Mouse (Mus musculus) embryonic facial prominence, embryonic 11.5 days (tissue): ENCODE data around the gene Polr2e. TPM values are rescaled to one million over a fixed set of nuclear protein-coding genes. Genes with fewer than 3 reads are reported as not detected.

Experiments used
- ATAC-seq: fragments of 200-750 bp; cut with Nextera tagmentation; replicated peaks from 2 replicates; pipeline ENCODE4 v1.8.0; 2017; ENCODE audit warnings: low read depth; ENCODE audit not compliant: insufficient number of reproducible peaks, low FRiP score, low TSS enrichment
- DNase-seq: peaks from one replicate; pipeline ENCODE4 v3.0.0-alpha.2; 2015; ENCODE audit warnings: low spot score
- H3K27ac ChIP-seq: fragments of 300-500 bp; sonication (generic); replicated peaks from 2 replicates; pipeline ENCODE4 v1.5.1; 2014; ENCODE audit warnings: mild to moderate bottlenecking, low read depth, low read length, control low read depth
- H3K27me3 ChIP-seq: fragments of 300-500 bp; sonication (generic); 2 replicates; pipeline ENCODE4 v1.6.1; 2014; ENCODE audit warnings: mild to moderate bottlenecking, low read length, moderate library complexity, mixed read lengths; ENCODE audit not compliant: control insufficient read depth, insufficient read depth
- H3K36me3 ChIP-seq: fragments of 300-500 bp; sonication (generic); replicated peaks from 2 replicates; pipeline ENCODE4 v1.6.1; 2014; ENCODE audit warnings: low read depth, mild to moderate bottlenecking, low read length, moderate library complexity, mixed read lengths; ENCODE audit not compliant: control insufficient read depth, insufficient read depth
- H3K4me1 ChIP-seq: fragments of 300-500 bp; sonication (generic); 2 replicates; pipeline ENCODE4 v1.6.1; 2014; ENCODE audit warnings: low read length, mixed read lengths; ENCODE audit not compliant: control insufficient read depth, insufficient read depth
- H3K4me2 ChIP-seq: fragments of 300-500 bp; sonication (generic); 2 replicates; pipeline ENCODE4 v1.6.1; 2014; ENCODE audit warnings: low read depth, mild to moderate bottlenecking, control low read depth, low read length, moderate library complexity
- H3K4me3 ChIP-seq: fragments of 300-500 bp; sonication (generic); 2 replicates; pipeline ENCODE4 v1.5.1; 2014; ENCODE audit warnings: low read depth, low read length, control low read depth
- H3K9ac ChIP-seq: fragments of 300-500 bp; sonication (generic); replicated peaks from 2 replicates; pipeline ENCODE4 v1.6.1; 2014; ENCODE audit warnings: mild to moderate bottlenecking, control low read depth, low read length
- H3K9me3 ChIP-seq: fragments of 300-500 bp; sonication (generic); replicated peaks from 2 replicates; pipeline ENCODE4 v1.6.1; 2016; ENCODE audit warnings: mild to moderate bottlenecking, low read length, inconsistent platforms, mixed read lengths; ENCODE audit not compliant: control insufficient read depth
- WGBS: fragments of 180-500 bp; shearing (Covaris S2); extraction: QIAGEN DNeasy Blood & Tissue Kit; methylation state at CpG from one replicate; pipeline ENCODE4 v1.1.7; 2014; 5-methylcytosine and 5-hydroxymethylcytosine counted together
- polyA plus RNA-seq: library from polyadenylated mRNA; unstranded; fragments of >200 nt; fragmentation: Nextera tagmentation; extraction: Ambion mirVana; gene quantifications from 2 replicates; pipeline ENCODE4 v1.2.1, GENCODE M21; 2014

The Polr2e gene
- polyA plus RNA-seq, 1 experiment from 2014 or later, result 266 TPM

GRCm38 (mm10) chr10:80069948-80070450 is 30.4 kb upstream of the Polr2e start:
- ATAC-seq, result no peak
- H3K4me3 ChIP-seq, result no peak overlapping the region
- WGBS, result 94% methylated on average over 4 of the region's 4 CpGs

DNA sequence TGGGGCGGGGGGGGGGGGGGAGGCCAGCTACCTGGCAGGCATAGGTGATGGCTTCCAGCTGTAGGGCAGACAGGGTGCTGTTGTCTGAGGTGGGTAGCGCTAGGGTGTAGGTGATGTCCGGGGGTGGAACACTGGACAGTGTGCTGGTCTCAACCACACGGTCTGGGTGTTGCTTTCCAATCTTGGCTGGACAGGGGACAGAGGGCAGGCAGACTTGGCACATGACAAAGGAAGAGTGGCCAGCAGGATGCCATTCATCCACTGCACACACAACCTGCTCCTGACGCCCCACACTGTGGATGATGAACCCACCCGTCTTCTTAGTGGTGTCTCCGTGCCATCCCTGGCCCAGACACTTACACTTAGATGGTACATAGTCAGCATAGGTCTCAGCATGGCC is 29.7 kb upstream of the Polr2e start:
- H3K4me3 ChIP-seq, result no peak overlapping the region
- no peaks in the 10 kb centered on the region; the same call in none of the 2 replicates for H3K4me1 ChIP-seq
- DNase-seq (no peak), ATAC-seq (no peak)
- H3K9ac ChIP-seq, result no peak overlapping the region
- no peaks in the 10 kb centered on the region for H3K27me3 ChIP-seq
- H3K36me3 ChIP-seq, result no peaks in the 10 kb centered on the region
- H3K9me3 ChIP-seq, result no peaks in the 10 kb centered on the region
- H3K4me2 ChIP-seq, result no peak overlapping the region
- no peak overlapping the region for H3K27ac ChIP-seq
- WGBS, result 98% methylated on average over 6 of the region's 7 CpGs

More at GRCm38 (mm10) chr10:80069948-80070450, 30.4 kb upstream of the Polr2e start:
- Histone ChIP-seq H3K4me1 (no peaks in the 10 kb centered on the region; the same call in none of the 2 replicates), H3K36me3 (no peaks in the 10 kb centered on the region), H3K9ac (no peak overlapping the region), H3K27me3 (no peaks in the 10 kb centered on the region), H3K4me2 (no peak overlapping the region), H3K27ac (no peak overlapping the region), H3K9me3 (no peaks in the 10 kb centered on the region)
- DNase-seq, result no peak

- H3K27me3 ChIP-seq, result no peaks in the 10 kb centered on the region
- H3K9me3 ChIP-seq, result no peaks in the 10 kb centered on the region
- no peak overlapping the region for H3K4me3 ChIP-seq
- no peak overlapping the region for H3K27ac ChIP-seq
- no peaks in the 10 kb centered on the region for H3K36me3 ChIP-seq
- ATAC-seq (no peak), DNase-seq (no peak)
- H3K4me2 ChIP-seq, result no peak overlapping the region
- H3K4me1 ChIP-seq, result no peaks in the 10 kb centered on the region
- no peak overlapping the region for H3K9ac ChIP-seq
- 79% methylated on average over 23 of the region's 23 CpGs for WGBS
Observed at GRCm38 (mm10) chr10:80063877-80064650, 24.5 kb upstream of the Polr2e start.

DNA sequence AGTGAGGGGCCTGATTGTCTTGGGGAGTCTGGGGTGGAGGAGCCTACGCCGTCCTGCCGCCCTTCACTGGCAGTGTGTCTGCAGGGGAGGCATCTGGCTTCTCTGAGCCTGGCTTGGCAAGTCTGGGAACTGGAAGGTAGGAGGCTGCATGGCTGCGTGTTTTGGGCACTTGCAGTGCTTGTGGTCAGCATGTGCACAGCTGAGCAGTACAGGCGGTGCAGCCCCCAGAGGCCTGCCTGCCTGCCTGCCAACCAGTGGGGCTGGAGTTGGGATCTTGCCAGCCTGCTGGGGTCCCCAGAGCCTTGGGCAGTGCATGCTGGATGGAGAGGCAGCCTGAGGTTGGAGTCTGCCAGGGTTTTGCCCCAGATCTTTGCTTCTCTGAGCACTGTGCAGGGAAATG is 23.5 kb upstream of the Polr2e start:
- Histone ChIP-seq H3K4me2 (no peak overlapping the region), H3K27ac (no peak overlapping the region), H3K9me3 (no peaks in the 10 kb centered on the region), H3K27me3 (no peaks in the 10 kb centered on the region), H3K4me1 (no peaks in the 10 kb centered on the region), H3K4me3 (no peak overlapping the region), H3K36me3 (no peaks in the 10 kb centered on the region), H3K9ac (no peak overlapping the region)
- WGBS, result 94% methylated on average over 5 of the region's 5 CpGs
- DNase-seq, result no peak
- no peak for ATAC-seq

GRCm38 (mm10) chr10:80057683-80058326 is 18.2 kb upstream of the Polr2e start:
- H3K4me3 ChIP-seq, result no peak overlapping the region
- no peak overlapping the region for H3K9ac ChIP-seq
- no peaks in the 10 kb centered on the region; the same call in 1 of the 2 replicates for H3K4me1 ChIP-seq
- peaks cover 6% of the 10 kb centered on the region for H3K36me3 ChIP-seq
- H3K9me3 ChIP-seq, result no peaks in the 10 kb centered on the region
- DNase-seq, result no peak
- no peak overlapping the region for H3K4me2 ChIP-seq
- 80% methylated on average over 30 of the region's 30 CpGs for WGBS
- no peak for ATAC-seq
- H3K27me3 ChIP-seq, result no peaks in the 10 kb centered on the region
- no peak overlapping the region for H3K27ac ChIP-seq

DNA sequence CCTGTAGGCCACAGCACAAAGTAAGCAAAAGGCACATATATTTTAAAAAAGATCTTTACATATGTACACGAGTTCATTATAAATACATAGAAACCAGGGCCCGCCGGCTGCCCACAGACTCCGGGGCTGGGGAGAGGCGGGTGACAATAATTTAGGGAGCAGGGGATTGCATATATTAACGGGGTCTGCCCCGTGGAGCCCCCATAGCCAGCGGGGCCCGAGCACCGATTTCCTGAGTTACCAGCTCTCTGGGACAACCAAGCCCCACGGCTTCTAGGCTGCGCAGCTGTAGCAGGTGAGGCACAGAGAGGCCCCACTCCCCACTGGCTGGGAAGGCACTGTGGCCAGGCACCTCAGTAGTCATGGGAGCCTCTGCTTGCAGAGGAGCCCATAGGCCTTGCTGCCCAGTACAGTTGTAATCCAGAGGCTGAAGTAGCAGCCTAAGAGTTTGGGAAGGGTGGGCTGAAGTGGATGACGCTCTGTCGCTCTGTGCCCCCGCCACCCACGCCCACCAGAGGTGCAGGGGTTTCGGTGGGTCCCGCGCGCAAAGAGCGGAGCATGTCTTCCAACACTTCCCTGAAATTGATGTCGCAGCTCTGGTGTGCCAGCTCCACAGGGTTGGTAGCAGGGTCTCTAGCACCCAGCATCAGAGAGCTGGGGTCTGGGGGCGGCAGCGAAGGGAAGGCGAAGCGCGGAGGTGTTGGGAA is 17.5 kb upstream of the Polr2e start:
- Histone ChIP-seq H3K4me3 (no peak overlapping the region), H3K4me1 (peaks cover under 1% of the 10 kb centered on the region; the same call in 1 of the 2 replicates), H3K27ac (no peak overlapping the region), H3K4me2 (no peak overlapping the region), H3K27me3 (no peaks in the 10 kb centered on the region), H3K9ac (no peak overlapping the region), H3K36me3 (peaks cover 6% of the 10 kb centered on the region), H3K9me3 (no peaks in the 10 kb centered on the region)
- ATAC-seq (no peak), DNase-seq (no peak)
- WGBS, result 91% methylated on average over 27 of the region's 27 CpGs

DNA sequence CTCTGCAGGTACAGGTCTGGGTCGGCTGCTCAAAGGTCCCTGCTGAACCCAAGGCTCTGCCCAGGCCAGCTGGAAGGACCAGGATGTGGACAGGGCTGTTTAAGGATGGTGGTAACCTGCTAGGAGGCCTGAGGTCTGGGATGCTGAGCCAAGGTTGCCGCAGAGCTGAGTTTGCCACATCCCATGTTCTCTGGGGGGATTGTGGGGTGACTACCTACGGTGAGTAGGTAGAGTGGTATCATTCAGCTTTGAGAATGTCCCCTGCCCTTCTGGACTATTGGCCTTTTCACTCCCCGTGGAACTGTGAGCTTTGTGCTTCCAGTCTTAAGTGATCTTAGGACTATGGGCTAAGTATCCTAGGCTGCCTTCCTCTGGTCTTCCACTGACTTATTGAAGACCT is 16.9 kb upstream of the Polr2e start:
- WGBS, result 85% methylated on average over 4 of the region's 4 CpGs
- peaks cover 3% of the 10 kb centered on the region; the same call in 1 of the 2 replicates for H3K4me1 ChIP-seq
- ATAC-seq, result no peak

More for the DNA sequence above, 16.9 kb upstream of the Polr2e start:
- H3K27me3 ChIP-seq, result no peaks in the 10 kb centered on the region
- DNase-seq, result no peak
- no peak overlapping the region for H3K9ac ChIP-seq
- H3K36me3 ChIP-seq, result peaks cover 6% of the 10 kb centered on the region
- H3K27ac ChIP-seq, result no peak overlapping the region
- H3K4me3 ChIP-seq, result no peak overlapping the region
- H3K9me3 ChIP-seq, result no peaks in the 10 kb centered on the region
- no peak overlapping the region for H3K4me2 ChIP-seq
